Mouse (Mus musculus) heart, embryonic 16.5 days (tissue): Measurements from ENCODE around the gene Sf3b5. TPM values are rescaled to one million over a fixed set of nuclear protein-coding genes. Genes with fewer than 3 reads are reported as not detected.

Experiments used
- ATAC-seq: fragments of 200-750 bp; cut with Nextera tagmentation; replicated peaks from 2 replicates; pipeline ENCODE4 v1.8.0; 2017; ENCODE audit warnings: moderate number of reproducible peaks; ENCODE audit not compliant: insufficient read depth, low FRiP score; ENCODE audit errors: extremely low read depth
- H3K27ac ChIP-seq: fragments of 300-500 bp; sonication (generic); 2 replicates; pipeline ENCODE4 v1.5.1; 2014; ENCODE audit warnings: mild to moderate bottlenecking, low read length, control low read depth, moderate library complexity
- H3K27me3 ChIP-seq: fragments of 300-500 bp; sonication (generic); 2 replicates; pipeline ENCODE4 v1.6.1; 2014; ENCODE audit warnings: low read length, mixed read lengths; ENCODE audit not compliant: control insufficient read depth, insufficient read depth
- H3K36me3 ChIP-seq: fragments of 300-500 bp; sonication (generic); 2 replicates; pipeline ENCODE4 v1.6.1; 2014; ENCODE audit not compliant: control insufficient read depth, insufficient read depth
- H3K4me1 ChIP-seq: fragments of 300-500 bp; sonication (generic); 2 replicates; pipeline ENCODE4 v1.6.1; 2014; ENCODE audit warnings: low read length, mixed read lengths; ENCODE audit not compliant: control insufficient read depth, insufficient read depth
- H3K4me2 ChIP-seq: fragments of 300-500 bp; sonication (generic); 2 replicates; pipeline ENCODE4 v1.6.1; 2014; ENCODE audit warnings: low read depth, mild to moderate bottlenecking, control low read depth, low read length
- H3K4me3 ChIP-seq: fragments of 300-500 bp; sonication (generic); 2 replicates; pipeline ENCODE4 v1.5.1; 2014; ENCODE audit warnings: mild to moderate bottlenecking, control low read depth, low read length
- H3K9ac ChIP-seq: fragments of 300-500 bp; sonication (generic); 2 replicates; pipeline ENCODE4 v1.6.1; 2014; ENCODE audit warnings: low read length, control low read depth
- H3K9me3 ChIP-seq: fragments of 300-500 bp; sonication (generic); replicated peaks from 2 replicates; pipeline ENCODE4 v1.6.1; 2016; ENCODE audit warnings: low read length; ENCODE audit not compliant: control insufficient read depth
- WGBS: fragments of 180-500 bp; shearing (Covaris S2); extraction: QIAGEN DNeasy Blood & Tissue Kit; methylation state at CpG from one replicate; pipeline ENCODE4 v1.1.7; 2014; 5-methylcytosine and 5-hydroxymethylcytosine counted together
- polyA plus RNA-seq: library from polyadenylated mRNA; unstranded; fragments of >200 nt; fragmentation: Nextera tagmentation; extraction: Ambion mirVana; gene quantifications from 2 replicates; pipeline ENCODE4 v1.2.1, GENCODE M21; 2015

Sf3b5 gene
- polyA plus RNA-seq, 1 experiment from 2014 or later = 26.8 TPM

- no peaks in the 10 kb centered on the region for H3K9me3 ChIP-seq
- no peaks in the 10 kb centered on the region for H3K36me3 ChIP-seq
- no peak overlapping the region for H3K9ac ChIP-seq
- H3K4me1 ChIP-seq = peaks cover 2% of the 10 kb centered on the region; the same call in 1 of the 2 replicates
- no peak overlapping the region for H3K4me2 ChIP-seq
- ATAC-seq = peak; percentile 93
- 11% methylated on average over 4 of the region's 4 CpGs for WGBS
- peak overlapping the region; percentile 80 for H3K27ac ChIP-seq
- no peak overlapping the region for H3K4me3 ChIP-seq
- no peaks in the 10 kb centered on the region for H3K27me3 ChIP-seq
Observed at GRCm38 (mm10) chr10:12986943-12987342, 18.2 kb upstream of the Sf3b5 start.

- no peak for ATAC-seq
- WGBS = 85% methylated on average over 5 of the region's 5 CpGs
- H3K36me3 ChIP-seq = no peaks in the 10 kb centered on the region
- H3K4me2 ChIP-seq = no peak overlapping the region
- H3K27me3 ChIP-seq = no peaks in the 10 kb centered on the region
- H3K27ac ChIP-seq = no peak overlapping the region
- H3K4me3 ChIP-seq = no peak overlapping the region
- H3K9ac ChIP-seq = no peak overlapping the region
- no peaks in the 10 kb centered on the region for H3K9me3 ChIP-seq
- H3K4me1 ChIP-seq = no peaks in the 10 kb centered on the region; the same call in 1 of the 2 replicates
Observed at GRCm38 (mm10) chr10:12991953-12992352, 13.2 kb upstream of the Sf3b5 start.

- Histone ChIP-seq H3K36me3 (no peaks in the 10 kb centered on the region), H3K4me3 (no peak overlapping the region), H3K9ac (no peak overlapping the region), H3K4me1 (no peaks in the 10 kb centered on the region; the same call in 1 of the 2 replicates), H3K27ac (no peak overlapping the region), H3K9me3 (no peaks in the 10 kb centered on the region), H3K27me3 (no peaks in the 10 kb centered on the region), H3K4me2 (no peak overlapping the region)
- ATAC-seq = no peak
- WGBS = 83% methylated on average over 25 of the region's 25 CpGs
Observed at GRCm38 (mm10) chr10:12993411-12994039, 11.6 kb upstream of the Sf3b5 start.

- Histone ChIP-seq H3K9ac (0 out of 2 replicates have a peak overlapping the region, but pooled peaks have one; percentile 30), H3K4me3 (peak overlapping the region; percentile 16; the same call in 1 of the 2 replicates), H3K36me3 (no peaks in the 10 kb centered on the region), H3K27me3 (no peaks in the 10 kb centered on the region), H3K4me1 (no peaks in the 10 kb centered on the region; the same call in 1 of the 2 replicates), H3K4me2 (peak overlapping the region; percentile 36; the same call in 1 of the 2 replicates), H3K9me3 (no peaks in the 10 kb centered on the region), H3K27ac (no peak overlapping the region)
- 40% methylated on average over 17 of the region's 17 CpGs for WGBS
- peak; percentile 75 for ATAC-seq
Observed at GRCm38 (mm10) chr10:12996736-12997477, 8.2 kb upstream of the Sf3b5 start.

- 2% methylated on average over 52 of the region's 52 CpGs for WGBS
- Histone ChIP-seq H3K9me3 (no peaks in the 10 kb centered on the region), H3K4me2 (peak overlapping the region; percentile 95), H3K4me3 (peak overlapping the region; percentile 96), H3K27ac (peak overlapping the region; percentile 59), H3K9ac (peak overlapping the region; percentile 88), H3K36me3 (no peaks in the 10 kb centered on the region), H3K4me1 (peaks cover 11% of the 10 kb centered on the region), H3K27me3 (no peaks in the 10 kb centered on the region)
- peak; percentile 99 for ATAC-seq
Observed at GRCm38 (mm10) chr10:13007876-13008736, 3.0 kb downstream of the Sf3b5 start.

GRCm38 (mm10) chr10:13008737-13009121, 3.6 kb downstream of the Sf3b5 start:
- peak overlapping the region; percentile 96 for H3K4me3 ChIP-seq
- H3K27me3 ChIP-seq = no peaks in the 10 kb centered on the region
- peak overlapping the region; percentile 52; the same call in 1 of the 2 replicates for H3K27ac ChIP-seq
- WGBS = 2% methylated on average over 29 of the region's 29 CpGs
- ATAC-seq = 0 out of 2 replicates have a peak, but pooled peaks have one; percentile 4
- peak overlapping the region; percentile 88 for H3K9ac ChIP-seq
- peaks cover 11% of the 10 kb centered on the region for H3K4me1 ChIP-seq
- no peaks in the 10 kb centered on the region for H3K9me3 ChIP-seq
- H3K36me3 ChIP-seq = no peaks in the 10 kb centered on the region
- H3K4me2 ChIP-seq = peak overlapping the region; percentile 95

- Histone ChIP-seq H3K4me1 (peaks cover 8% of the 10 kb centered on the region), H3K27me3 (no peaks in the 10 kb centered on the region), H3K4me3 (no peak overlapping the region), H3K36me3 (no peaks in the 10 kb centered on the region), H3K9me3 (no peaks in the 10 kb centered on the region), H3K27ac (no peak overlapping the region), H3K9ac (no peak overlapping the region), H3K4me2 (no peak overlapping the region)
- WGBS = 74% methylated on average over 7 of the region's 7 CpGs
- ATAC-seq = no peak
Observed at GRCm38 (mm10) chr10:13014026-13014425, 8.9 kb downstream of the Sf3b5 start.

- H3K4me1 ChIP-seq = no peaks in the 10 kb centered on the region
- ATAC-seq = peak; percentile 75
- no peak overlapping the region for H3K4me3 ChIP-seq
- no peaks in the 10 kb centered on the region for H3K27me3 ChIP-seq
- H3K9me3 ChIP-seq = no peaks in the 10 kb centered on the region
- H3K9ac ChIP-seq = no peak overlapping the region
- no peaks in the 10 kb centered on the region for H3K36me3 ChIP-seq
- WGBS = 16% methylated on average over 4 of the region's 4 CpGs
- H3K27ac ChIP-seq = no peak overlapping the region; the same call in 1 of the 2 replicates
- H3K4me2 ChIP-seq = no peak overlapping the region
Observed at GRCm38 (mm10) chr10:13016573-13016972, 11.4 kb downstream of the Sf3b5 start.
